Mouse (Mus musculus) brown adipose tissue, adult 24 weeks (tissue): ENCODE data around the gene Msi1. TPM values are rescaled to one million over a fixed set of nuclear protein-coding genes. Genes with fewer than 3 reads are reported as not detected.

ENCODE experiments used
- polyA plus RNA-seq: library from polyadenylated mRNA; stranded (reverse); fragments of >200 nt; gene quantifications from 2 replicates; pipeline ENCODE4 v1.2.4, GENCODE M21; 2012; ENCODE audit not compliant: missing spikeins, insufficient read depth, insufficient read length

The Msi1 gene
- polyA plus RNA-seq, 1 experiment: 1.1 TPM

Other genes with a start within 250 kb of the Msi1 start
- 1.0 and 1.3 TPM in 2 replicates for gene Cabp1, start 235.2 kb upstream of the Msi1 start, polyA plus RNA-seq
- 187 and 188 TPM in 2 replicates for gene Pop5, start 193.8 kb upstream of the Msi1 start, polyA plus RNA-seq
- 122 and 124 TPM in 2 replicates for gene Rnf10, start 156.7 kb upstream of the Msi1 start, polyA plus RNA-seq
- 95.7 and 103 TPM in 2 replicates for gene Coq5, start 149.9 kb upstream of the Msi1 start, polyA plus RNA-seq
- gene Dynll1, start 128.6 kb upstream of the Msi1 start, polyA plus RNA-seq: 93.6 and 365 TPM in 2 replicates
- gene Srsf9, start 102.4 kb upstream of the Msi1 start, polyA plus RNA-seq: 40.6 and 50.7 TPM in 2 replicates
- gene Gatc, start 88.4 kb upstream of the Msi1 start, polyA plus RNA-seq: 35.7 and 45.5 TPM in 2 replicates
- 33.2 and 38.6 TPM in 2 replicates for gene Triap1, start 88.4 kb upstream of the Msi1 start, polyA plus RNA-seq
- gene Cox6a1, start 80.6 kb upstream of the Msi1 start, polyA plus RNA-seq: 4,430 and 5,347 TPM in 2 replicates
- gene Pla2g1b, start 36.7 kb downstream of the Msi1 start, polyA plus RNA-seq: not detected in 2 replicates
- 11.4 and 18.4 TPM in 2 replicates for gene Sirt4, start 55.1 kb downstream of the Msi1 start, polyA plus RNA-seq
- 10.6 and 12.2 TPM in 2 replicates for gene Pxn, start 77.1 kb downstream of the Msi1 start, polyA plus RNA-seq
- 575 and 685 TPM in 2 replicates for gene Rplp0, start 129.9 kb downstream of the Msi1 start, polyA plus RNA-seq
- 9.9 and 15.0 TPM in 2 replicates for gene Gcn1l1, start 135.7 kb downstream of the Msi1 start, polyA plus RNA-seq
- 20.9 and 29.4 TPM in 2 replicates for gene Rab35, start 202.3 kb downstream of the Msi1 start, polyA plus RNA-seq